8 mouse cellular contexts compared by ENCODE assay signal in genomic region chr15:79690426-79691022, GRCm38 (mm10). TPM values are rescaled to one million over a fixed set of nuclear protein-coding genes. Genes with fewer than 3 reads are reported as not detected.
DNase-seq lines count a peak whose midpoint lies in the region; ATAC-seq lines count a peak whose summit lies in the region.

TSS of gene Gtpbp1 (plus strand) at chr15:79690845.

- ATAC-seq in megakaryocyte progenitor cell, adult 5-6 weeks (replicated peaks; ENCODE audit: poor library complexity), result peak; percentile 61

- DNase-seq in adipocyte (ENCODE audit: low spot score), result peak; percentile 100
- DNase-seq in embryo, embryonic 10 days (ENCODE audit: low spot score), result peak; percentile 99
- DNase-seq in gastrocnemius, postnatal 10 days, result peak; percentile 93
- DNase-seq in induced T-regulatory cell, adult 2 months (ENCODE audit: low read depth), result peak; percentile 99
- peak; percentile 99 to 100 for DNase-seq in left cerebral cortex, adult 9 months (ENCODE audit: low spot score in 2 of 2)
- DNase-seq in right cerebral cortex, postnatal 14 days, result peak; percentile 93
- DNase-seq in urinary bladder, postnatal 36 days (ENCODE audit: low spot score in 2 of 2), result peak; percentile 93 to 97

RNA-seq across cellular contexts. Expression of gene Gtpbp1, which starts in this region (rescaled TPM):
- 10 to 100 TPM; 14.3 to 16.8 TPM for total RNA-seq in gastrocnemius, postnatal 10 days (2021)
- 31.0 and 34.5 TPM in 2 replicates for total RNA-seq in megakaryocyte progenitor cell, adult 5-6 weeks (2015)
- total RNA-seq in megakaryocyte progenitor cell, adult 5-6 weeks (2017), result 48.2 and 58.6 TPM in 2 replicates

Comparison
In these comparisons a context has a peak if more than half of its experiments do, and no peak if none do; other contexts are left out.
1. Peak in every context shown above with its lines: DNase-seq and ATAC-seq.